Mouse (Mus musculus) kidney, embryonic 14.5 days (tissue): Measurements from ENCODE around the gene Hoxa2. TPM values are rescaled to one million over a fixed set of nuclear protein-coding genes. Genes with fewer than 3 reads are reported as not detected.

Experiments
- ATAC-seq: fragments of 200-750 bp; cut with Nextera tagmentation; 2 replicates; pipeline ENCODE4 v1.8.0; 2017; ENCODE audit warnings: moderate number of reproducible peaks, mild to moderate bottlenecking, moderate TSS enrichment, moderate library complexity; ENCODE audit not compliant: low FRiP score, low TSS enrichment
- H3K27ac ChIP-seq: fragments of 300-500 bp; sonication (generic); 2 replicates; pipeline ENCODE4 v1.5.1; 2014; ENCODE audit warnings: low read depth, mild to moderate bottlenecking, low read length, moderate library complexity, mixed read lengths
- H3K27me3 ChIP-seq: fragments of 300-500 bp; sonication (generic); 2 replicates; pipeline ENCODE4 v1.6.1; 2014; ENCODE audit warnings: mild to moderate bottlenecking, low read length; ENCODE audit not compliant: control insufficient read depth, insufficient read depth
- H3K36me3 ChIP-seq: fragments of 300-500 bp; sonication (generic); 2 replicates; pipeline ENCODE4 v1.6.1; 2014; ENCODE audit warnings: low read length, mixed read lengths; ENCODE audit not compliant: control insufficient read depth, insufficient read depth
- H3K4me1 ChIP-seq: fragments of 300-500 bp; sonication (generic); 2 replicates; pipeline ENCODE4 v1.6.1; 2014; ENCODE audit warnings: low read length, mixed read lengths; ENCODE audit not compliant: control insufficient read depth, insufficient read depth
- H3K4me2 ChIP-seq: fragments of 300-500 bp; sonication (generic); replicated peaks from 2 replicates; pipeline ENCODE4 v1.6.1; 2014; ENCODE audit warnings: low read depth, mild to moderate bottlenecking, low read length
- H3K4me3 ChIP-seq: fragments of 300-500 bp; sonication (generic); 2 replicates; pipeline ENCODE4 v1.5.1; 2014; ENCODE audit warnings: mild to moderate bottlenecking, low read length
- H3K9ac ChIP-seq: fragments of 300-500 bp; sonication (generic); 2 replicates; pipeline ENCODE4 v1.6.1; 2014; ENCODE audit warnings: low read depth, mild to moderate bottlenecking, low read length, moderate library complexity
- H3K9me3 ChIP-seq: fragments of 300-500 bp; sonication (generic); 2 replicates; pipeline ENCODE4 v1.6.1; 2016; ENCODE audit warnings: low read length; ENCODE audit not compliant: control insufficient read depth
- WGBS: fragments of 180-500 bp; shearing (Covaris S2); extraction: QIAGEN DNeasy Blood & Tissue Kit; methylation state at CpG from one replicate; pipeline ENCODE4 v1.1.7; 2014; 5-methylcytosine and 5-hydroxymethylcytosine counted together
- polyA plus RNA-seq: library from polyadenylated mRNA; unstranded; fragments of >200 nt; fragmentation: Nextera tagmentation; extraction: Ambion mirVana; gene quantifications from 2 replicates; pipeline ENCODE4 v1.2.1, GENCODE M21; 2014

Gene Hoxa2
- polyA plus RNA-seq, 1 experiment from 2014 or later, result 4.7 TPM

DNA sequence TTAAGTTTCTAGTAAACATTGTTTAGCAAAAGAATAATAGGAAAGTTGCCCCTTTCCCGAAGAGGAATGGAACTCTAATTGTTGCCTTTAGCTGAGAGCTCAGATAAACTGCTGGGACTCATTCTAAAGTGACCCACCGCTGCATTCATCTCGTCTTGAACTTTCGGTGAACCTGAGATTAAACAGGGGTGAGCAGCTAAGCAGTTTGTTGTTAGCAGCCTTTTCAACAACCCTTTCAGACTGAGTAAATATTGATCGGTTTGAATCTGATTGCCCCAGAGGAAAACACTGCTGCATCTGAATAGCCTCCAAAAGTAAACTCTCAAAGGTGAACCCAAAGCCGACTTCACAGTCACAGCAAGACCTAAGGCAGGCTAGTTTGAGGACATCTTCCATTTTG, 11.4 kb downstream of the Hoxa2 start:
- ATAC-seq, result no peak
- 11% methylated on average over 6 of the region's 6 CpGs for WGBS
- Histone ChIP-seq H3K27ac (no peak overlapping the region), H3K9me3 (no peaks in the 10 kb centered on the region), H3K4me1 (peaks cover 3% of the 10 kb centered on the region; the same call in 1 of the 2 replicates), H3K27me3 (peaks cover 56% of the 10 kb centered on the region), H3K4me3 (no peak overlapping the region), H3K36me3 (no peaks in the 10 kb centered on the region), H3K4me2 (no peak overlapping the region), H3K9ac (no peak overlapping the region)

DNA sequence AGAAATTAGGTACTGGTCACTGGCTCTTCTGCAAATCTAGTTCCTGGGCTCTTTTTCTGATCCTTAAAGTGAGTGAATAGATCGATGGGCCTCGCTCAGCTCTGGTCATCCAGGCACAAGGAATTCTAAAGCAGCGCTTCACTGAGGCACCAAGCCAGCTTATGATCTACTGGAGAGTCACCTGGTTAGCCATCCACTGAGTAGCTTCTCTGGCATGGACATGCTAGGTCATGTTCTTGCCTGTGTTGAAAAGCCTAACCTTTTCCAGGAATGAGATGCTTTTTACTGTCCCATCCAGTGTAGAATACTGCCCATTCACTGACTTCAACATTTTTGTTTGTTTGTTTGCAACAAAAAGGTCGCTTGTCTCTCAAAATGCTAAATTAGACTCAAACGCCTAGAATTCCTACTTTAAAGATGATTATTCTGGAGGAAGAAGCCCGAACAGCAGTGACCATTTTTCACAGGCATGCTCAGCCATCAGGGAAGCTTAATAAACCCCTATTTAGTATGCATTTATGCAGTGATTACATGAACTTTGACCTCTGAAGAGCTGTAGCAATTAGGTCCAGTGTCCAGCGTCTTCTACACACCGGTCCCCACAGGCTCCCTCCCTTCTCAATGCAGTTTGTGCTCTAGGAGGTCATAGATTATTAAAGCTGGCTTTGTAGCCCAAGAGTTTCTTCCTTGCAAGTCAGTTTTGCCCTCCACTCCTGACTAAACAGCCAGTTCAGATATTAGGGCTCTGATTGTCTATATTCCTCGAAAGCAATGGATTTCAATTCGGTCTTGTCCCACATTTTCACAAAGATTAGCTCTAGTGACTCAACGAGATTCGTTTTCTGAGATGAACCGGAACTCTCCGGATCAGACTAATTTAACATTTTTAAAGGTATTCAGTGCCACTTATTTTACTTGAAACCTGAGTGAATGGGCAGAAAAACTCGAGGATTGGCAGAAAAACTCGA, 12.1 kb downstream of the Hoxa2 start:
- no peaks in the 10 kb centered on the region for H3K9me3 ChIP-seq
- no peak overlapping the region for H3K9ac ChIP-seq
- no peaks in the 10 kb centered on the region for H3K36me3 ChIP-seq
- H3K4me2 ChIP-seq, result no peak overlapping the region
- no peak for ATAC-seq
- peaks cover 53% of the 10 kb centered on the region for H3K27me3 ChIP-seq
- H3K27ac ChIP-seq, result no peak overlapping the region
- no peak overlapping the region for H3K4me3 ChIP-seq
- peaks cover 3% of the 10 kb centered on the region; the same call in 1 of the 2 replicates for H3K4me1 ChIP-seq
- WGBS, result 32% methylated on average over 16 of the region's 16 CpGs

- peaks cover 48% of the 10 kb centered on the region for H3K27me3 ChIP-seq
- no peak overlapping the region for H3K4me2 ChIP-seq
- WGBS, result 59% methylated on average over 4 of the region's 4 CpGs
- no peaks in the 10 kb centered on the region for H3K9me3 ChIP-seq
- no peak overlapping the region for H3K9ac ChIP-seq
- no peak for ATAC-seq
- H3K27ac ChIP-seq, result no peak overlapping the region
- no peaks in the 10 kb centered on the region for H3K36me3 ChIP-seq
- H3K4me1 ChIP-seq, result peaks cover 3% of the 10 kb centered on the region; the same call in 1 of the 2 replicates
- H3K4me3 ChIP-seq, result no peak overlapping the region
Observed at GRCm38 (mm10) chr6:52151571-52151970, 13.1 kb downstream of the Hoxa2 start.

DNA sequence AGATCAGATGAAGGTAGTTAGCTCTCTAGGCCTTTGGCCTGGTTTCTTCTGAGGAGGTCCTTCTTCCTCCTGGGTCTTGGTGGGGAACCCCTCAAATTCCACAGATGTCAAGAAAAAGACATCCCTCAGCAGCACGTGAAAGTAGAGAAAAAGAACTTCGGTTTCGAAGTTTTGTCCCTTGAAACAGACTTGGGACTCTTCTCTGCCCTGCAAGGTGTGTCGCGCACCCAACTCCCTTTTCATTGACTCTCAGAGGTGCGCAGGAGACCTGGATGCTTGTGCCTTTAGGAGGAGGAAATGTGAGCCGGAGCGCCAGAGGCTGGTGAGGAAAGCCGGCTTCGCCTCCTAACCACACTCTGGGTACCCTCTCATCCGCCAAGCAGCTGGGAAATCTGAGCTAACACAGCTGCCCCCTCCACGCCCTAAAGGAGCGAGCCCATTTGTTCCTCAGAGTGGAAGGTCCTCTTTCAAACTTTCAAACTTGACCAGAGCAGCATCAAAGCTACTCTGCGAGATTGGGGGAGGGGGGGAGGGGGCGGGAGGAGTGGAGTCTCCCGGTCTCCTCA, 14.1 kb downstream of the Hoxa2 start:
- H3K4me2 ChIP-seq, result peak overlapping the region; percentile 25; the same call in 1 of the 2 replicates
- H3K4me1 ChIP-seq, result peaks cover 3% of the 10 kb centered on the region; the same call in 1 of the 2 replicates
- no peaks in the 10 kb centered on the region for H3K9me3 ChIP-seq
- peak; percentile 62; the same call in 1 of the 2 replicates for ATAC-seq
- no peaks in the 10 kb centered on the region for H3K36me3 ChIP-seq
- H3K4me3 ChIP-seq, result no peak overlapping the region; the same call in 1 of the 2 replicates
- no peak overlapping the region for H3K27ac ChIP-seq
- no peak overlapping the region for H3K9ac ChIP-seq
- 7% methylated on average over 16 of the region's 16 CpGs for WGBS
- peaks cover 37% of the 10 kb centered on the region for H3K27me3 ChIP-seq

- Histone ChIP-seq H3K4me1 (no peaks in the 10 kb centered on the region), H3K27ac (no peak overlapping the region), H3K9me3 (no peaks in the 10 kb centered on the region), H3K4me3 (no peak overlapping the region), H3K4me2 (no peak overlapping the region), H3K36me3 (no peaks in the 10 kb centered on the region), H3K27me3 (no peaks in the 10 kb centered on the region), H3K9ac (no peak overlapping the region)
- ATAC-seq, result no peak
- WGBS, result 83% methylated on average over 5 of the region's 5 CpGs
Observed at GRCm38 (mm10) chr6:52139115-52139514, 25.5 kb downstream of the Hoxa2 start.

GRCm38 (mm10) chr6:52138576-52138975, 26.1 kb downstream of the Hoxa2 start:
- Histone ChIP-seq H3K36me3 (no peaks in the 10 kb centered on the region), H3K4me2 (no peak overlapping the region), H3K4me3 (no peak overlapping the region), H3K4me1 (no peaks in the 10 kb centered on the region), H3K27ac (no peak overlapping the region), H3K27me3 (no peaks in the 10 kb centered on the region), H3K9ac (no peak overlapping the region), H3K9me3 (no peaks in the 10 kb centered on the region)
- ATAC-seq, result no peak
- WGBS, result 50% methylated on average over 10 of the region's 10 CpGs

- Histone ChIP-seq H3K4me2 (no peak overlapping the region), H3K27me3 (no peaks in the 10 kb centered on the region), H3K9ac (no peak overlapping the region), H3K9me3 (no peaks in the 10 kb centered on the region), H3K4me3 (no peak overlapping the region), H3K36me3 (no peaks in the 10 kb centered on the region), H3K27ac (no peak overlapping the region), H3K4me1 (no peaks in the 10 kb centered on the region)
- WGBS, result 65% methylated on average over 9 of the region's 9 CpGs
- ATAC-seq, result no peak
Observed at GRCm38 (mm10) chr6:52137841-52138535, 26.6 kb downstream of the Hoxa2 start.

DNA sequence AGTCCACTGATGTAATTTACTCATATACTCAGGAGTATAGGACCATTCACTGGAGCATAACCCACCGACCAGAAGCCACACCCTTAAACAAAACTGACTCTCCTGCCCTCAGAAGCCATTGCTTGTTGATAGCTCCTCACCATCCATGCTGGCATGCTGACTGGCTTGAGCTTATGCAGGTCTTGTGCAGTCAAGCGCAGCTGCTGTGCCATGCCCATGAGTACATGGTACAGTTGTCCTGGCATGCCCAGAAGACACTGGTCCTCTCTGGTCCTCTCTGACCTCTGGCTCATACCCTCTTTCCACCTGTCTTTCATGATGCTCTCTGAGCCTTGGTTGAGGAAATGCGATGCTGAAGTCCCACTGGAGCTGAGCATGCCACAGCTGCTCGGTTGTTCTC, 41.0 kb downstream of the Hoxa2 start:
- no peaks in the 10 kb centered on the region for H3K36me3 ChIP-seq
- H3K4me2 ChIP-seq, result no peak overlapping the region
- H3K4me3 ChIP-seq, result no peak overlapping the region
- ATAC-seq, result 0 out of 2 replicates have a peak, but pooled peaks have one; percentile 28
- H3K27ac ChIP-seq, result no peak overlapping the region
- H3K4me1 ChIP-seq, result peaks cover 8% of the 10 kb centered on the region; the same call in 1 of the 2 replicates
- 66% methylated on average over 4 of the region's 4 CpGs for WGBS
- no peaks in the 10 kb centered on the region for H3K27me3 ChIP-seq
- no peak overlapping the region for H3K9ac ChIP-seq
- peaks cover 4% of the 10 kb centered on the region; the same call in 1 of the 2 replicates for H3K9me3 ChIP-seq
